Mouse (Mus musculus): ENCODE measurements around the gene Iqsec1. TPM values are rescaled to one million over a fixed set of nuclear protein-coding genes. Genes with fewer than 3 reads are reported as not detected.
A peak's percentile ranks its signal among the peaks of the same experiment; 100 is the strongest.

Gene Iqsec1
- polyA plus RNA-seq, 1 experiment from 2014 or later = 5.1 TPM

DNA sequence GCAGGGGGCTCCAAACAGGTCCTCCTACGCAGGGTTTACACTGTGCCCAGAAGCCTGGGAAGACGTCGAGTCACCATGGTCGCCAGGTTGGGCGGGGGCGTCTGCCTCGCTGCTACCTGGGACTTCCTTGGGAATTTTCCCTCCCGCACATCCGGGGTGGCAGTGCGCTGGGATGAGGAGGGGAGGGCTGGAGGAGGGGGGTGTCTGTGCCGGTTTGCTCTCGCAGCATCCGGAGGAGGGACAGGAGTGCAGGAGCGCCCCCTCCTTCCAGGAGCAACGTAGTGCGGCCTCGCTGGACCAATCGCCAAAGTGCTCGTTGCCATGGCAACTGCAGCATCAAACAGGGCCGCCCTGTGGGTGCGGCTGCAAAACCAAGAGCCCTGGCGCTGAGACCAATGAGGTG is 178.5 kb downstream of the Iqsec1 start:
- DNase-seq (ENCODE audit: low spot score) = peak; percentile 69
- ATAC-seq (ENCODE audit: low FRiP score, low TSS enrichment) = peak; percentile 71
- WGBS = 5% methylated on average over 21 of the region's 22 CpGs
- Histone ChIP-seq H3K27me3 (ENCODE audit: control insufficient read depth, insufficient read depth, low read length) (no peaks in the 10 kb centered on the region; the same call in 1 of the 2 replicates), H3K27ac (replicated peaks) (no peak overlapping the region), H3K9me3 (ENCODE audit: control insufficient read depth, low read length) (no peaks in the 10 kb centered on the region), H3K36me3 (ENCODE audit: control insufficient read depth, insufficient read depth, low read length) (no peaks in the 10 kb centered on the region), H3K4me3 (ENCODE audit: low read depth, low read length) (no peak overlapping the region), H3K4me1 (replicated peaks; ENCODE audit: control insufficient read depth, insufficient read depth) (peaks cover 2% of the 10 kb centered on the region; the same call in 1 of the 2 replicates), H3K4me2 (replicated peaks; ENCODE audit: low read depth) (no peak overlapping the region), H3K9ac (ENCODE audit: low read length) (no peak overlapping the region)
- TF ChIP-seq EP300 (optimal IDR thresholded peaks at IDR 0.05) (no peak), CTCF (IDR thresholded peaks at IDR 0.05; ENCODE audit: low read depth) (peak; percentile 51)

DNA sequence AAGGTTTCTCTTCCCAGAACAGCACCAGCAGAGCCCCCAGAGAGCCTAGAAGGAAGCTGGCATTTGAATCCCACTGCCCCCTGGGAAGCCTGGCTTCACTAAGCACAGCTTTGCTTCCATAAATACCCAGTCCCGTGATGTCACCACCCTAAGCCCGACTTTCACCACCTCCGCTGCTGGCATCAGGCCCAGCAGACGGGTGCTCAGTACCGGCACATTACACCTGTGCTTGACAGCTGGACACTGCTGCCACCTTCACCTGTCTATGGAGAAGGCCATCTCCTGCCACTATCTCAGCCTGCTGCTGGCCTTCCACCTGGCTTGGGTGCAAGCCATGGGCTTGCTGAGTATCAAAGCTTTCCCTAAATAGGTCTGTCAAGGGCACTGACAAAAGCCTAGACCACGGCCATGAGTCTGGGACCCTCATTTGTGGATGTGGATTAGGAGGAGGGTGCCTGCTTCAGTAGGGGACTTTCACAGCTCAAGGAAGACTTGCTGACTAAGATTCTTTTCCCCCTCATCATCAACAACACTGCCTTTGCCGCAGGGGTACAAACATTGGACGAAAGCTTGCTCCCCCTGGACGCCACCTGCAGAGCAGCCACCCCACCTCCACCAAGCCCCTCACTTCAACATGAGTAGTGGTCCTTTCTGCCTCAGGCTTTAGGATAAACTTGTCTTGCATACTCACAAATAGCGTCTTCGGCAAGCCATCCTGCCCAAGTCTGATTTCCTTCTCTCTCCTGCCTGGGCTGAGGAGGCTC is 179.2 kb downstream of the Iqsec1 start:
- Histone ChIP-seq H3K4me2 (replicated peaks; ENCODE audit: low read depth) (no peak overlapping the region), H3K27ac (replicated peaks) (no peak overlapping the region), H3K4me1 (replicated peaks; ENCODE audit: control insufficient read depth, insufficient read depth) (peaks cover 2% of the 10 kb centered on the region; the same call in 1 of the 2 replicates), H3K4me3 (ENCODE audit: low read depth, low read length) (no peak overlapping the region), H3K9ac (ENCODE audit: low read length) (no peak overlapping the region), H3K27me3 (ENCODE audit: control insufficient read depth, insufficient read depth, low read length) (no peaks in the 10 kb centered on the region; the same call in 1 of the 2 replicates), H3K9me3 (ENCODE audit: control insufficient read depth, low read length) (no peaks in the 10 kb centered on the region), H3K36me3 (ENCODE audit: control insufficient read depth, insufficient read depth, low read length) (no peaks in the 10 kb centered on the region)
- WGBS = 69% methylated on average over 11 of the region's 11 CpGs
- TF ChIP-seq CTCF (IDR thresholded peaks at IDR 0.05; ENCODE audit: low read depth) = no peak
- no peak for TF ChIP-seq EP300 (optimal IDR thresholded peaks at IDR 0.05)
- ATAC-seq (ENCODE audit: low FRiP score, low TSS enrichment) = no peak
- no peak for DNase-seq (ENCODE audit: low spot score)

- no peaks in the 10 kb centered on the region; the same call in 1 of the 2 replicates for H3K27me3 ChIP-seq (ENCODE audit: control insufficient read depth, insufficient read depth, low read length)
- H3K9ac ChIP-seq (ENCODE audit: low read length) = no peak overlapping the region; the same call in 1 of the 2 replicates
- H3K4me3 ChIP-seq (ENCODE audit: low read depth, low read length) = no peak overlapping the region
- no peak overlapping the region for H3K27ac ChIP-seq (replicated peaks)
- TF ChIP-seq CTCF (IDR thresholded peaks at IDR 0.05; ENCODE audit: low read depth) (no peak), EP300 (optimal IDR thresholded peaks at IDR 0.05) (no peak)
- WGBS = 29% methylated on average over 5 of the region's 5 CpGs
- H3K9me3 ChIP-seq (ENCODE audit: control insufficient read depth, low read length) = no peaks in the 10 kb centered on the region
- H3K4me2 ChIP-seq (replicated peaks; ENCODE audit: low read depth) = no peak overlapping the region
- H3K4me1 ChIP-seq (replicated peaks; ENCODE audit: control insufficient read depth, insufficient read depth) = peaks cover 2% of the 10 kb centered on the region; the same call in 1 of the 2 replicates
- DNase-seq (ENCODE audit: low spot score) (peak; percentile 36), ATAC-seq (ENCODE audit: low FRiP score, low TSS enrichment) (no peak)
- no peaks in the 10 kb centered on the region for H3K36me3 ChIP-seq (ENCODE audit: control insufficient read depth, insufficient read depth, low read length)
Measured at GRCm38 (mm10) chr6:90808544-90808943, 179.9 kb downstream of the Iqsec1 start.

DNA sequence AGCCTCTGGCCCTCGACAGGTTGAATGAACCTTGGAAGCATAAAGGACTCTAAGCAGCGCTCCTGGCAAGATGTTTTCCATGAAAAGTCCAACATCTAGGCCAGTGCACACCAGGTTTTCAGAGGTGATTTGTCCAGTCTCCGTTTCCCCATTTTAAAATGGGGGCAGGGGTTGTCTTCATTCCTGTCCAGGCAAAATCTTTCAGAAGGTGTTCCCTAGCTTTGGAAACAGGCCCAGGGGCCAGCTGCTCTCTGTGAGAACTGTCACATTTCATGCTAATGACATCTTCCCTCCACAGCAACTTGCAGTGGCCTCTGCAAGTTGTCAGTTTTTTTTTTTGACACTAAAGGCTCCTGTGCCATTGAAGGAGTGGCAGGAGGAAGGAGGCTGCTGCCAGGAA is 180.4 kb downstream of the Iqsec1 start:
- Histone ChIP-seq H3K27me3 (ENCODE audit: control insufficient read depth, insufficient read depth, low read length) (no peaks in the 10 kb centered on the region; the same call in 1 of the 2 replicates), H3K9ac (ENCODE audit: low read length) (peak overlapping the region; percentile 18; the same call in 1 of the 2 replicates), H3K4me3 (ENCODE audit: low read depth, low read length) (no peak overlapping the region), H3K36me3 (ENCODE audit: control insufficient read depth, insufficient read depth, low read length) (no peaks in the 10 kb centered on the region), H3K4me2 (replicated peaks; ENCODE audit: low read depth) (no peak overlapping the region), H3K4me1 (replicated peaks; ENCODE audit: control insufficient read depth, insufficient read depth) (peaks cover 2% of the 10 kb centered on the region; the same call in 1 of the 2 replicates), H3K27ac (replicated peaks) (no peak overlapping the region), H3K9me3 (ENCODE audit: control insufficient read depth, low read length) (no peaks in the 10 kb centered on the region)
- DNase-seq (ENCODE audit: low spot score) (no peak), ATAC-seq (ENCODE audit: low FRiP score, low TSS enrichment) (no peak)
- TF ChIP-seq EP300 (optimal IDR thresholded peaks at IDR 0.05) = no peak
- no peak for TF ChIP-seq CTCF (IDR thresholded peaks at IDR 0.05; ENCODE audit: low read depth)
- 63% methylated on average over 3 of the region's 3 CpGs for WGBS

- no peaks in the 10 kb centered on the region; the same call in 1 of the 2 replicates for H3K27me3 ChIP-seq (ENCODE audit: control insufficient read depth, insufficient read depth, low read length)
- no peak overlapping the region for H3K27ac ChIP-seq (replicated peaks)
- H3K9me3 ChIP-seq (ENCODE audit: control insufficient read depth, low read length) = no peaks in the 10 kb centered on the region
- H3K4me1 ChIP-seq (replicated peaks; ENCODE audit: control insufficient read depth, insufficient read depth) = peaks cover 2% of the 10 kb centered on the region; the same call in 1 of the 2 replicates
- TF ChIP-seq EP300 (optimal IDR thresholded peaks at IDR 0.05) = no peak
- no peak for TF ChIP-seq CTCF (IDR thresholded peaks at IDR 0.05; ENCODE audit: low read depth)
- no peak overlapping the region for H3K9ac ChIP-seq (ENCODE audit: low read length)
- H3K4me2 ChIP-seq (replicated peaks; ENCODE audit: low read depth) = no peak overlapping the region
- DNase-seq (ENCODE audit: low spot score) (no peak), ATAC-seq (ENCODE audit: low FRiP score, low TSS enrichment) (no peak)
- H3K4me3 ChIP-seq (ENCODE audit: low read depth, low read length) = no peak overlapping the region
- 45% methylated on average over 2 of the region's 2 CpGs for WGBS
- H3K36me3 ChIP-seq (ENCODE audit: control insufficient read depth, insufficient read depth, low read length) = no peaks in the 10 kb centered on the region
Measured at GRCm38 (mm10) chr6:90807581-90807980, 180.9 kb downstream of the Iqsec1 start.

- Histone ChIP-seq H3K4me3 (ENCODE audit: low read depth, low read length) (no peak overlapping the region), H3K27me3 (ENCODE audit: control insufficient read depth, insufficient read depth, low read length) (no peaks in the 10 kb centered on the region; the same call in 1 of the 2 replicates), H3K9ac (ENCODE audit: low read length) (no peak overlapping the region), H3K27ac (replicated peaks) (no peak overlapping the region), H3K36me3 (ENCODE audit: control insufficient read depth, insufficient read depth, low read length) (no peaks in the 10 kb centered on the region), H3K4me1 (replicated peaks; ENCODE audit: control insufficient read depth, insufficient read depth) (peaks cover 2% of the 10 kb centered on the region; the same call in 1 of the 2 replicates), H3K9me3 (ENCODE audit: control insufficient read depth, low read length) (no peaks in the 10 kb centered on the region), H3K4me2 (replicated peaks; ENCODE audit: low read depth) (no peak overlapping the region)
- no peak for TF ChIP-seq EP300 (optimal IDR thresholded peaks at IDR 0.05)
- no peak for TF ChIP-seq CTCF (IDR thresholded peaks at IDR 0.05; ENCODE audit: low read depth)
- WGBS = 88% methylated on average over 1 of the region's 1 CpGs
- ATAC-seq (ENCODE audit: low FRiP score, low TSS enrichment) (no peak), DNase-seq (ENCODE audit: low spot score) (no peak)
Measured at GRCm38 (mm10) chr6:90806743-90807142, 181.7 kb downstream of the Iqsec1 start.

All from stomach, postnatal 0 days (tissue).